Mouse (Mus musculus) left cerebral cortex, postnatal 25 days (tissue): ENCODE measurements around the gene Slc35e3. TPM values are rescaled to one million over a fixed set of nuclear protein-coding genes. Genes with fewer than 3 reads are reported as not detected.
"Not testable (repeated sequence)": the region's sequence is repeated elsewhere in the genome, so short reads cannot be mapped to it uniquely, and the experiment has no call there.

Experiments used
- DNase-seq, 2 experiments: peaks; one replicate each; pipeline ENCODE4 v3.0.0; 2022; ENCODE audit warnings: low spot score in 2 of 2, mixed read lengths in 1 of 2
- intact Hi-C: fragments of 180-260 bp; cut with DNase I; formaldehyde crosslinking; loops from one replicate; pipeline ENCODE4 v1.15.1; 2025
- total RNA-seq, 2 experiments: library from RNA; stranded (reverse); gene quantifications; 2 replicates each; pipeline ENCODE4 v1.2.3; 2021

Gene Slc35e3
- total RNA-seq, 2 experiments from 2014 or later, result 31.0 to 31.3 TPM

DNA sequence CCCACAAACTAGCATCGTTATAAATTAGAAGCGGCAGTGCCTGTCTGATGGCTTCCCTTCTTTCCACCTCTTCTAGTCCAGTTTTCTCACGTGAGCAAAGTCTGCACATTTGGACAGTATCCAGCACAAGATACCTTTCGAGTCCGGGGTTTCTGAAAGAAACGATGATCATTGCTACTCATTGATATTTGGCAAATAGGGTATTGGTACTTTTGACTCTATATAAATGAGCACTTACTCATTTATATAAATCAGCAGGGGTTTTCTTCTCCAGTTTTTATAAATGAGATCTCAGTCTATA lies 6.6 kb downstream of the Slc35e3 start:
- intact Hi-C loops, result no loop called here
- no peak for DNase-seq

- no peak for DNase-seq
- intact Hi-C loops, result no loop called here
Measured at GRCm38 (mm10) chr10:117738928-117739647, 7.1 kb downstream of the Slc35e3 start.

GRCm38 (mm10) chr10:117738140-117738921 lies 7.8 kb downstream of the Slc35e3 start:
- no peak for DNase-seq
- intact Hi-C loops, result no loop called here

DNA sequence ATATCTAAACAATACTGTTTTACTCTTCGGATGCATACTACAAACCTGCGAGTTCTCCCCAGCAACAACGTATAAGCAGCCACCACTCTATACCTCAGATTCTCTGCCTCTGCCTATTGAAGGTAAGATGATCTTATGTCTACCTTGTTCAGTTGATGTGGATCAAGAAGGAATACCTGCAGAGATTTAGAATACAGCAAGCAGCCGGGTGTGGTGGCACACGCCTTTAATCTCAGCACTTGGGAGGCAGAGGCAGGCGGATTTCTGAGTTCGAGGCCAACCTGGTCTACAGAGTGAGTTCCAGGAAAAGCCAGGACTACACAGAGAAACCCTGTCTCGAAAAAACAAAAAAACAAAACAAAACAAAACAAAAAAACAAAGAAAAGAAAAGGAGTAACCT lies 8.7 kb downstream of the Slc35e3 start:
- DNase-seq, intact Hi-C loops: not testable (repeated sequence)

GRCm38 (mm10) chr10:117737075-117737474 lies 9.1 kb downstream of the Slc35e3 start:
- intact Hi-C loops, result no loop called here
- no peak for DNase-seq

GRCm38 (mm10) chr10:117736573-117736972 lies 9.6 kb downstream of the Slc35e3 start:
- intact Hi-C loops, result no loop called here
- DNase-seq, result no peak

- DNase-seq, intact Hi-C loops: not testable (repeated sequence)
Measured at GRCm38 (mm10) chr10:117735396-117735795, 10.8 kb downstream of the Slc35e3 start.

GRCm38 (mm10) chr10:117734104-117734852 lies 11.9 kb downstream of the Slc35e3 start:
- not testable (repeated sequence) for DNase-seq
- intact Hi-C loops, result loop anchor here (5.0 kb wide), 1 partner anchor 378 kb away; no protein-coding TSS in a partner anchor

DNA sequence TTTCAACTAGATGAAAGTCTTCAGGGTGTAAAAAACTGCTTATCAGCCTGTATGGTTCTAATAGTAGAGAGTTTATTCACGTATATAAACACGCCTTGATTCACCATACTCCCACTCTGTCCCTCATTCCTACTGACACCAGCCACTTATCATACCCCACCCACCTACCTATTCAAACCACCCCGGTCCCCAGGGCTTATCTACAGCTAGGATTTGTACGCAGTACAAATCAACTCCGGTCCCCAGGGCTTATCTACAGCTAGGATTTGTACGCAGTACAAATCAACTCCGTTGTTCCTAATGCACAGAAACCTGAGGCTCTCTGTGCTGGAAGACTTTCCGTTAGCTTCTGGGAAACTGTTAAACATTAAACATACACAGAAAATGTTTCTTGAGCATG lies 12.5 kb downstream of the Slc35e3 start:
- intact Hi-C loops, result loop anchor here (5.0 kb wide), 1 partner anchor 379 kb away; no protein-coding TSS in a partner anchor
- DNase-seq, result not testable (repeated sequence)

DNA sequence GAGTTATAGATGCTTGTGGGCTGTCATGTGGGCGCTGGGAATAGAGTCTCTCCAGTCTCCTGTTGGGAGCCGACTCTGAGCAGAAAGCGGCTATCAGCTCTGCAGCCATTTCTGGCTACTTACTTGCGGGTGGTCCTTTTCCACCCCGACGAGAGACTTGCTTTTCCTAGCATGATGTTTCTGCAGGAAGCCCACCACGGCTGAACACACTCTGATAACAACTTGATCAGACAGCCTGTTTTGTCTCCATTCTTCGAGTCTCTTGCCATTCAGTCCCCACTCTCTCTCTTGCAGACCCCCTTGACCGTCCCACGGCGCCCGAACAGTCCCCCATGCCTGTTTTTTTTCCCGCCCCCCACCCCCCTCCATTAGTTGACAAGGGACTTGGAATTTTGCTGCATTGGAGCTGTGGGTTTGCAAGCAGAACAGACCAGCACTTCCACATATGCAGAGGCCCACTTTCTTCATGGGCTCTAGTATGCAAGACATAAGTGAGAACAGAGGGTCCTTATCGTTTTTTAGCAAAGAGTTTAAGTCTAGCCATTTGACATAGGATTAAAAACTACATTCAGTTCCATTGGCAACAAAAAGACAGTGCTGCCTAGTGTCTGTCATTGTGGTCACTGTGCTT lies 13.1 kb downstream of the Slc35e3 start:
- no peak for DNase-seq
- intact Hi-C loops, result loop anchor here (5.0 kb wide), 1 partner anchor 379 kb away; no protein-coding TSS in a partner anchor

DNA sequence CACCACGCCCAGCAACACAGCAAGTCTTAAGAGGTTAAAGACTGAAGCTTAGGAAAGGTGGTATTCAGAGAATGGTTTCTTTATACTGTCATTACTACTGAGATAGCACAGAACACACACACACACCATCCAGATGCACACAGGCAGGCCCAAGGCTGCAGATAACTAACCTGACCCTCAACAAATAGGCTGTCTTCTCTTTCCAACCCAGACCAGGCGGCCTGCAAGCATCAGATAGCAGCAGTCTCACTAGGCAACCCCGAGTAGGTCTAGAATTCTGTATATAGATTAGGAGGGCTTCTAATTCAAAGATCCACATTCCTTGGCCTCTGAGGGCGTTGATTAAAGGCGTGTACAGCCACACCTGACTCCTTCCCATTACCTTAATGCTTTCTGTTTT lies 14.0 kb downstream of the Slc35e3 start:
- intact Hi-C loops, result loop anchor here (5.0 kb wide), 1 partner anchor 380 kb away; no protein-coding TSS in a partner anchor
- no peak for DNase-seq

- DNase-seq, result peak; percentile 54 to 59
- intact Hi-C loops, result loop anchor here (5.0 kb wide), 1 partner anchor 381 kb away; no protein-coding TSS in a partner anchor
Measured at GRCm38 (mm10) chr10:117731244-117732101, 14.7 kb downstream of the Slc35e3 start.

DNA sequence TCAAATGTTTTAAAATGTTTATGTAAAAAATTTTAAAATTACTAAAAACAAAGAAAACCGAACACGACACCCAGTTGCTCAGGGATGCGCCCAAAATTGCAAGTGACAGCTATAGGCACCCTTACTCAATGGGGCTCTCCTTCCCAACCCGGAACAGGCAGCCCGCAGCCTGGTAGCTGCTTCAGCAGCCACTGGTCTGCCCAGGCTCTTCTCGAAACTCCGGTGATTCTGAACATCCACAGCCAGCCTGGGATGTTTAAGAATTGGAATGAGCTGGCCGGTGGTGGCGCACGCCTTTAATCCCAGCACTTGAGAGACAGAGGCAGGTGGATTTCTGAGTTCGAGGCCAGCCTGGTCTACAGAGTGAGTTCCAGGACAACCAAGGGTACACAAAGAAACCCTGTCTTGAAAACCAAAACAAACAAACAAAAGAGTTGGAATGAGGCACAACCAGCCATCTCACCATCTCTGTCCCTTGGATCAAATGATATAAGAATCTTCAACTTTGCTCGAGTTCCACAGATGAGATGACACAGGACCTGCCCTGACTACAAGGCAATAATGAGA lies 15.4 kb downstream of the Slc35e3 start:
- DNase-seq, result no peak
- intact Hi-C loops, result loop anchor here (5.0 kb wide), 1 partner anchor 382 kb away; no protein-coding TSS in a partner anchor

GRCm38 (mm10) chr10:117730140-117730539 lies 16.0 kb downstream of the Slc35e3 start:
- intact Hi-C loops, result loop anchor here (5.0 kb wide), 1 partner anchor 382 kb away; no protein-coding TSS in a partner anchor
- DNase-seq, result no peak

DNA sequence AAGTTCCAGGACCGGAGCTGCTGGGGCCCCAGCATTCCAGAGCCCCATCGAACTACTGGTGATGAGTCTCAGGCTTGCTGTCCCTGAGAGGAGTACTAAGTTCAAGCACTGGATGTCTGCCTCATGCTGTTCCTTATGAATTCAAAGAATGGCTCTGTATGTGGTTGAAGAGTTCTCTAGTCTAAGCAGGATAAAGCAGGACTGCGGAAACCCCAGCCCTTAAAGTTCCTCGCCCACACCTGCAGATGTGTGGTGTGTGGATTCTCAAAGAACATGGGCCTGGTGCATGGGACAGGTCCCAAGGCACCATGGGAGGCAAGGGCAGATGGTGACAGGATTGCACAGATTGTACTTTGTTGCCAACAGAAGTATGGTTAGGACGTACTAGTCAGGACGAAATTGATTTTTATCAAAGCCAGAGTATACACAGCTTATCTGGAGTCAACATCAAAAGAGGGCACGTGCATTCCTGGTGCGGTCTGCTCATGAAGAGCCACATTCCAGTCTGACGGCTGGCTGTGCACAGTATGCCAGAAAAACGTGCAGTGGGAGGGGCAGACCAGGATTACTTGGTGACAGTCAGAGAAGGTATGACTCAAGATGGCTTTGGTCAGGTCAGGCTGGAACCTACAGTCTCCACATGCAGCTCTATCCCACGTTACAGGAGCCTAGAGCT lies 16.9 kb downstream of the Slc35e3 start:
- intact Hi-C loops, result no loop called here

DNA sequence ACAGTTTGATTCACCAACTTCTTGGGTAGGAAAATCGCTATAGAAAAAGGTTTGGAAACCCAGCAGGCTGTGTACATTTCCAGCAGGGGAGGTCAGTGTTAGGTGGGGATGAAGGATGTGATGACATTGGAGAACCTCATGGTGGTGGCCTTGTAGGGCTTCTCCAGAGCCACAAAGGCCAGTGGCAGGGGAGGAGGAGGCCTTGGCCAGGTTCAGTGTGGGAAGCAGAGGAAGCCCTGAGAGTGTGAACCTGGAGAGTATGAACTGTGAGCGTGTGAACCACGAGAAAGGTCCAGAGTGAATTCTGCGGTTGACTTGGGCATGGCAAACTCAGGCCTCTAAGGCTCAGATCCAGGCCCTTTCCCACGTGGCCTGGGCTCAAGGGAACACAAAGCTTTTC lies 17.6 kb downstream of the Slc35e3 start:
- no peak for DNase-seq
- intact Hi-C loops, result no loop called here

More for the DNA sequence above, 16.9 kb downstream of the Slc35e3 start:
- no peak for DNase-seq

- intact Hi-C loops, result no loop called here
Measured at GRCm38 (mm10) chr10:117727518-117728110, 18.6 kb downstream of the Slc35e3 start.

More at GRCm38 (mm10) chr10:117727518-117728110, 18.6 kb downstream of the Slc35e3 start:
- DNase-seq, result no peak
